Mouse (Mus musculus): Measurements from ENCODE around the gene Lhpp. TPM values are rescaled to one million over a fixed set of nuclear protein-coding genes. Genes with fewer than 3 reads are reported as not detected.

Gene Lhpp
- polyA plus RNA-seq, 1 experiment from 2014 or later = 46.9 TPM

DNA sequence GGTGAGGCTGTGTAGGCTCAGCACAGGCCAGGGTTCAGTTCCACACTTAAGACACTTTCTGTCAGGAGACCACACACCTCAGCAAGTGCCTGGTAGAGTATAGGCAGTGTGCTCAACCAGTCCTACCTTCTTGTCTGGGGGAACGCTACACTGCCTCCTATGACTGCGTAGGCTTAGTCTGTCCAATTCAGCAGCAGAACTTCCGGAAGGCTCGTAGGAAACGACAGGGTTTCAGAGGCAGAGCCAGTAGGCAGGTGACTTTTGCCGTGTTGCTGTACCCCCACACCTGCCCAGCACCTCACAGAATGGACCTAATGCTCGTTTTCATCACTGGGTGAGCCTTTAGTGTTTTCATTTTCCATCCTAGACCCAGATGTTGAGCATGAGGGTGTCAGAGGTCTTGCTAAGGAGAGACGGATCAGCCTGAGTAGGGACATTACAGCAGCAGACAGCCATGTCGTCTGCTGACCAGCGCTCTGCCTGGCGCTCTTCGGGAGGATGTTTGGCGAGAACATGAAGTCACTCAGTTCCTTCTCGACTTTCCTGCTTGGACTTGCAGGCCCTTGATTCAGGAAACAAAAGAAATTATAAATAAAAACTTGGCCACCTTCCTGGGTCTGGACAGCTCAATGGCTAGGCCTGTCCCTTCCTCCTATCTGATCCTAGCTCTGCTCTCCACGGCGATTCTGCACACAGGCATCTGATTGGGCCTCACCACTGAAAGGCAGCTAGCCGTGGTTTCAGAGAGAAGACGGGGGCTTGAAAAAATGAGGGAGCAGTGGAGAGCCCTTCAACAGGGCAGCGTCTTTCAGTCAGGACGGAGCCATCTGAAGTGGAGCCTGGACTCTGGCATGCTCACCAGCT, 59.8 kb downstream of the Lhpp start:
- no peak for ATAC-seq (ENCODE audit: low FRiP score)
- Histone ChIP-seq H3K27ac (replicated peaks) (no peak overlapping the region), H3K27me3 (replicated peaks) (no peaks in the 10 kb centered on the region), H3K4me1 (0 out of 2 replicates have a peak, but pooled peaks cover 3% of the 10 kb centered on the region), H3K9ac (replicated peaks) (no peak overlapping the region), H3K36me3 (no peaks in the 10 kb centered on the region), H3K9me3 (replicated peaks) (no peaks in the 10 kb centered on the region), H3K4me3 (replicated peaks) (no peak overlapping the region), H3K4me2 (no peak overlapping the region)
- 81% methylated on average over 20 of the region's 20 CpGs for WGBS

DNA sequence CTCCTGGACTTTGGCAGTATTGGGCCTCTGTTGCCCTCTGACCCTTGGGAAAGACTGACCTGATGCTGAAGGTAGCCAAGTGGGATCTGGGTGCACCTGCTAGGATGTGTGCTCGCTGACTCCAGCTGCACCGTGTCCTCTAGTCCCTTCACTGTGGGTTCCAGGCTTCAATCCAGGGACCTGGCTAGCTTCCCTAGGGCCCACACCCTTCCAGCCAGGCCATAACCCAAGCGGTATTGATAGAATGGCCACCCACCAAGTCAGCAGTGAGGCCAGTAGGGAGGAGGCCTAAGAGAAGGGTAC, 60.4 kb downstream of the Lhpp start:
- Histone ChIP-seq H3K27ac (replicated peaks) (no peak overlapping the region), H3K4me2 (no peak overlapping the region), H3K27me3 (replicated peaks) (no peaks in the 10 kb centered on the region), H3K9ac (replicated peaks) (no peak overlapping the region), H3K36me3 (no peaks in the 10 kb centered on the region), H3K9me3 (replicated peaks) (no peaks in the 10 kb centered on the region), H3K4me1 (no peaks in the 10 kb centered on the region), H3K4me3 (replicated peaks) (no peak overlapping the region)
- 94% methylated on average over 3 of the region's 3 CpGs for WGBS
- no peak for ATAC-seq (ENCODE audit: low FRiP score)

DNA sequence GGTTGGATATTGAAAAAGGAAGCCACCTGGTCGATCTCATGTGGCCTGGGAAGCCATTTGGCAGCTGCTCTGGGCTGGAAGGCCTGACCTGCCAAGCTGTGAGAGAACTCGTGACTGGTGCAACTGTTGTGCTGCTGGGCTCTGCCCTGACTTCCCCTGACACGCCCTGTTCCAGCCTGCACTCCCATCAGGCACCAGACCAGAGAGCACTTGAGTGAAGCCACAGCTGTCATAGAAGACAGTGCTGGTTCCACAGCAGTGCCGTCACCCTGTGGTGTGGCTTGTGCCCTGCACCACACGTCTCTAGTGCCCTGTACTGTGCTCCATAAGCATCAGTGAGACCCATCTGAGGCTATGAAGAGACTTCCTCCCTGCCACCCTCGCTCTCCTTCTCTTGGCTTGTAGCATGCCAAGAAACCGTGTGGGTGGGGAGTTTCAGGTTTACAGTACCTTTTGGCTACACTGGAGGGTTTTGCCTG, 62.1 kb downstream of the Lhpp start:
- Histone ChIP-seq H3K36me3 (no peaks in the 10 kb centered on the region), H3K27me3 (replicated peaks) (no peaks in the 10 kb centered on the region), H3K9me3 (replicated peaks) (no peaks in the 10 kb centered on the region), H3K9ac (replicated peaks) (no peak overlapping the region), H3K4me3 (replicated peaks) (no peak overlapping the region), H3K4me2 (no peak overlapping the region), H3K27ac (replicated peaks) (no peak overlapping the region), H3K4me1 (no peaks in the 10 kb centered on the region)
- WGBS = 82% methylated on average over 7 of the region's 7 CpGs
- no peak for ATAC-seq (ENCODE audit: low FRiP score)

DNA sequence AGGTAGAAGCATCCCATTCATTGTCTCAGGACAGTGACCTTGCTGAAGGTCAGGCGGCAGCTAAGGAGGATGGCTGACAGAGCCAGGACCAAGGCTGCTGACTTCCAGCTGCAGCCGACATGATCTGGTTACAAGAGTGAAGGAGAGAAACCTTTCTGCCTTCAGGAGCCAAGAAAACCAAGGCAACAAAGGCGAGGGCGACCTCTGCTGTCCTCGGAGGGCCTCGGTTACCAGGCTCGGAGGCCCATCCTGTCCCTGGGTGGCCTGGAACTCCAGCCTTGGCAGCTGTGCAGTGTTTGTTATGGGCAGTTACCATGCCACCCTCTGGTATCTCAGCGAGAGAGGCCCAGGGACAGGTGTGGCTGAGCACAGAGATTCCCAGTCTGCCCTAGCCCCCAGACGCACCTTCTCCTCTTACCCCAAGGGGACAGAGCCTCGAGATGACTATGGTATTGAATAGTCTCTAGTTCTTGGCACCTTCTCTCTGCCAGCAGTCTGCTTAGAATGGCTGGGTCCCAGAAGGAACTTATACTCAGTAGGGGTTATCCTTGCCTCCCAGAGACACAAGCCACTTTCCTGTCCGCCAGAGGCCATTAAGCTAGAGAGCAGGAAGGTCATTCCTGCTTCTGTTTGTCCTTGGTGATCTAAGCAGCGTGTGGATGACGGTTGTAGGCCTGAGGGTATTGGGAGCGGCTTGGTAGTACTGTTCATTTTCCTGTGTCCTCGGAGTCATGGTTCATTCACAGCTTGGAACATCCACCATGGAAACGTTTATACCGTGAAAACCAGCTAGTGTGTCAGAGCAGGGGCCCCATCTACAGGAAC, 63.7 kb downstream of the Lhpp start:
- H3K4me2 ChIP-seq = no peak overlapping the region
- H3K4me1 ChIP-seq = no peaks in the 10 kb centered on the region
- H3K36me3 ChIP-seq = no peaks in the 10 kb centered on the region
- 67% methylated on average over 17 of the region's 17 CpGs for WGBS
- no peaks in the 10 kb centered on the region for H3K27me3 ChIP-seq (replicated peaks)
- no peak overlapping the region for H3K9ac ChIP-seq (replicated peaks)
- H3K9me3 ChIP-seq (replicated peaks) = no peaks in the 10 kb centered on the region
- no peak for ATAC-seq (ENCODE audit: low FRiP score)
- H3K27ac ChIP-seq (replicated peaks) = no peak overlapping the region
- no peak overlapping the region for H3K4me3 ChIP-seq (replicated peaks)

DNA sequence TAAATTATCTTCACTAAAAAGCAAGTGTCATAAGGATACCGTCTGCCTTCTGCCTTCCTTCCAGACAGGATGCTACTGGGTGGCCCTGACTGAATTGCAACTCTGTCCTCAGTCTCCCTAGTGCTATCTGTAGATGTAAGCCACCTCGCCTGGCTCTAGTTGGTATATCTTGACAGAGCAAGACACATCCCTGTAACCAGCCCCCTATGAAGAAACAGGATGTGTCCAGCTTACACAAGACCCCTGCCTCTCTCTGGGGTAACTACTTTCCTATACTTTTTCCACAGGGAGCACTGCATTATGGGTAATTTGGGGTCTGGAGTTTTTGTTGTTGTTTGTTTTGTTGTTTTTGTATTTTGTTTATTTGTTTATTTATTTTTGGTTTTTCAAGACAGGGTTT, 65.5 kb downstream of the Lhpp start:
- Histone ChIP-seq H3K9ac (replicated peaks) (no peak overlapping the region), H3K27me3 (replicated peaks) (no peaks in the 10 kb centered on the region), H3K4me3 (replicated peaks) (no peak overlapping the region), H3K27ac (replicated peaks) (no peak overlapping the region), H3K4me1 (no peaks in the 10 kb centered on the region), H3K36me3 (no peaks in the 10 kb centered on the region), H3K4me2 (no peak overlapping the region), H3K9me3 (replicated peaks) (no peaks in the 10 kb centered on the region)
- WGBS = 93% methylated on average over 2 of the region's 2 CpGs
- ATAC-seq (ENCODE audit: low FRiP score) = no peak

DNA sequence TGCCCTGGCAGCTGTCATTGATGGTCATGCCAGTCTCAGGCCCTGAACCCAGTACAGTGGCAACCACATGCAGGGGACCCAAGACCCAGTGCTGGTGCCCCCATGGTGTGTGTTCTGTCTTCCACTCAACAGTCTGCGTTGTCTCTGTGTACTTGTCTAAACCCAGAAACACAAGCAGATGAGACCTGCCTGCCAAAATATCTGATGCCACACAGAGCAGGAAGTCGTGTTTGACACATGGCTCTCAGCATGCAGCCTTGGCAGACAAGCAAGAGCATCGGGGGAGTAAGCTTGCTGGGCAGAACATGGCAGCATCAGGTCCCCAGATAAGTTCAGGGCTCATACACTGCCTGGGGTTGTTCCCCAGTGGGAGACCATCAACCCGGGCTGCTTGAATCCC, 68.7 kb downstream of the Lhpp start:
- Histone ChIP-seq H3K4me1 (peaks cover 5% of the 10 kb centered on the region), H3K36me3 (no peaks in the 10 kb centered on the region), H3K4me2 (no peak overlapping the region), H3K4me3 (replicated peaks) (no peak overlapping the region), H3K27ac (replicated peaks) (no peak overlapping the region), H3K27me3 (replicated peaks) (no peaks in the 10 kb centered on the region), H3K9ac (replicated peaks) (no peak overlapping the region), H3K9me3 (replicated peaks) (no peaks in the 10 kb centered on the region)
- WGBS = 72% methylated on average over 4 of the region's 4 CpGs
- no peak for ATAC-seq (ENCODE audit: low FRiP score)

DNA sequence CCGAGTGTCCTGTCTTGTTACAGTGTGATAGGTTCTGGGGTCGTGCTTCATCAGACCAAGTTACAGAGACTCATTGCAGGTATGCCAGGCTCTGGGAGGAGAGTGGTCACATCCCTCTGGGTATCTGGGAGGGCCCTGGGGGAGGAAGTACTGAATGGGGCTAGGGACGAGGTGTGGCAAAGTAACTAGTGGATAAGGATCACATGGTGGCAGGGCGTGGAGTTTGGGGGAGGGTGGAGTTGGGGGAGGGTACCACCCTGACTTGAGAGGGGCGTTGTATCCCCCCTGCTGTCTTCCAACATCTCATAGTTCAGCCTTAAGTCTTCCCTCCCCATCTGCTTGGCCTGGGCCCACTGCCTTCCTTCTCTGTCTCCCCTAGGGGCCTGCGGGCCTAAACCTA, 69.1 kb downstream of the Lhpp start:
- no peak for ATAC-seq (ENCODE audit: low FRiP score)
- no peak overlapping the region for H3K4me3 ChIP-seq (replicated peaks)

DNA sequence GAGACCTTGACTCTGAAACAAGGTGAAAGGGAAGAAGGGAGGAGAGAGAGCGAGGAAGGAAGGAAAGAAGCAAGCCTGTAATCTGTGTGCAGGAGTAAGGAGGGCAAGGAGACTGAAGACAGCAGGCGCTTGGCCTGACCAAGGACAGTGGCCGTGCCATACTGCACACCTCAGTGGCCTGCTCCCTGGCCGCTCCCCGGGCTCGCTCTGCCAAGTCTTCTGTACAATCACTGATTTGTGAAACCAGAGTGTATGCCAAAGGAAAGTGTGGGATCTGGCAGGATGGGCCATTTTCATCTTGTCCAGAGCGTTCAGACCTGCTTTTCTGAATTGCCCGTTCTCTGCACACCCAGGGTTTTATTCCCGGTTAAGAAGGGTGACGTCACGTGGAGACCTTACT, 70.9 kb downstream of the Lhpp start:
- Histone ChIP-seq H3K4me3 (replicated peaks) (no peak overlapping the region), H3K4me2 (no peak overlapping the region), H3K27me3 (replicated peaks) (no peaks in the 10 kb centered on the region), H3K27ac (replicated peaks) (no peak overlapping the region), H3K36me3 (no peaks in the 10 kb centered on the region), H3K9ac (replicated peaks) (no peak overlapping the region), H3K9me3 (replicated peaks) (no peaks in the 10 kb centered on the region), H3K4me1 (peaks cover 5% of the 10 kb centered on the region)
- ATAC-seq (ENCODE audit: low FRiP score) = no peak
- WGBS = 85% methylated on average over 11 of the region's 11 CpGs

More for the DNA sequence above, 69.1 kb downstream of the Lhpp start:
- H3K9me3 ChIP-seq (replicated peaks) = no peaks in the 10 kb centered on the region
- no peak overlapping the region for H3K27ac ChIP-seq (replicated peaks)
- 89% methylated on average over 6 of the region's 6 CpGs for WGBS
- H3K4me2 ChIP-seq = no peak overlapping the region
- H3K9ac ChIP-seq (replicated peaks) = no peak overlapping the region
- no peaks in the 10 kb centered on the region for H3K27me3 ChIP-seq (replicated peaks)
- H3K36me3 ChIP-seq = no peaks in the 10 kb centered on the region
- peaks cover 5% of the 10 kb centered on the region for H3K4me1 ChIP-seq

DNA sequence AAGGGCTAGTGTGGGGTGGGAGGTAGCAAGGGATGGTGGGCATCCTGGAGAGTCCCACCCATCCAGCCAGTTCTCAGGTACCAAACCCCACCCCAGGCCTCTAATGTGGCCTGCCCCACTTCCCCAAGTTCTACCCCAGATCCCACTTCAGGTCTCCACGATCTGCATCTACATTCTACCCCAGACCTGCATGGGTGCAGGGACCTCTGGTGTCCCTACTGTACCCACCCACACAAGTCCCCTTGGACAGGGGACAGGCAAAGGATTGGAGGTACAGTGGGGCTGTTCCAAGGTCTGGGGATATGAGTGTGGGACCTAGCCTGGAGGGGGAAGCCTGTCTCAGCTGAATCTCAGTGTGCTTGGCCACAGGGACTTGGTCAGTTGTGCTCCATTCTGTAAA, 71.4 kb downstream of the Lhpp start:
- WGBS = 80% methylated on average over 1 of the region's 1 CpGs
- Histone ChIP-seq H3K4me3 (replicated peaks) (no peak overlapping the region), H3K9me3 (replicated peaks) (no peaks in the 10 kb centered on the region)

DNA sequence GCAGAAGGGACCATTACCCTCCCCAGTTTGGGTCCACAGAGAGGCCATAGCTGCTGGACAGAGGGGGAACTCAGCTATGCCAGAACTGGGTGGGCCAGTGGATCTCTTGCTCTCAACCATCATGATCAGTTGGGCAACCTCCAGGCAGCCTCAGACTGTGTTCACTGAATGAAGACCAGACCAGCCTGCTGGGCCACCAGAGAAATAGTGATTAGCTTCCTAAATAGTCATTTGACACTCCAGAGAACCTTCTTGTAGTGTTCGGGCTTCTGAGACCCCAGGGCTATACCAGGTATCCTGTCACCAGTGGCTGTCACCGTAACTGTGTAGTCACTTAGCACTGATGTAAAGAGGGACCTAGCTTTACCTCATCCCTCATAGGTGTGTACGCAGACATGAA, 71.9 kb downstream of the Lhpp start:
- Histone ChIP-seq H3K9me3 (replicated peaks) (no peaks in the 10 kb centered on the region), H3K4me1 (peaks cover 5% of the 10 kb centered on the region), H3K36me3 (no peaks in the 10 kb centered on the region), H3K4me2 (no peak overlapping the region), H3K27me3 (replicated peaks) (no peaks in the 10 kb centered on the region), H3K9ac (replicated peaks) (no peak overlapping the region), H3K27ac (replicated peaks) (no peak overlapping the region), H3K4me3 (replicated peaks) (no peak overlapping the region)
- 94% methylated on average over 3 of the region's 3 CpGs for WGBS
- ATAC-seq (ENCODE audit: low FRiP score) = no peak

More for the DNA sequence above, 71.4 kb downstream of the Lhpp start:
- Histone ChIP-seq H3K4me2 (no peak overlapping the region), H3K27ac (replicated peaks) (no peak overlapping the region), H3K9ac (replicated peaks) (no peak overlapping the region), H3K27me3 (replicated peaks) (no peaks in the 10 kb centered on the region), H3K36me3 (no peaks in the 10 kb centered on the region), H3K4me1 (peaks cover 5% of the 10 kb centered on the region)
- ATAC-seq (ENCODE audit: low FRiP score) = no peak

DNA sequence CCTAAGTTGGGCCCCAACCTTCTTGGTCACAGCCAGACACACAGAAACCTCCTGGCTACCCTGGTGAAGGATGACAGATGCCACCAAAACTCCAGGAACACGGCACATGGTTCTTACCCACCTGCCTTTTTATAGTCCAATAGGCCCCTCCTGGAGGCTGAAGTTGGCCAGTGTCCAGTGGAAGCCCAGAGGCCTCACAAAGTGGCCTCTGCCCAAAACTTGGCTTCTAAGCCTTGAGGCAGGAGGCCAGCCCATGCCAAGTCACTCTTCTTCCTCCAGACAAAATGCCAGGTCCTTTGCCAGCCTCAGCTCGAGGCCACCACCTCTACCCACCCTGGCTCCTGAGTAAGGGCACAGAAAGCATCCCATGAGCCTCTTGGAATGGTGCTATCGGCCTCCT, 72.5 kb downstream of the Lhpp start:
- 69% methylated on average over 3 of the region's 3 CpGs for WGBS

DNA sequence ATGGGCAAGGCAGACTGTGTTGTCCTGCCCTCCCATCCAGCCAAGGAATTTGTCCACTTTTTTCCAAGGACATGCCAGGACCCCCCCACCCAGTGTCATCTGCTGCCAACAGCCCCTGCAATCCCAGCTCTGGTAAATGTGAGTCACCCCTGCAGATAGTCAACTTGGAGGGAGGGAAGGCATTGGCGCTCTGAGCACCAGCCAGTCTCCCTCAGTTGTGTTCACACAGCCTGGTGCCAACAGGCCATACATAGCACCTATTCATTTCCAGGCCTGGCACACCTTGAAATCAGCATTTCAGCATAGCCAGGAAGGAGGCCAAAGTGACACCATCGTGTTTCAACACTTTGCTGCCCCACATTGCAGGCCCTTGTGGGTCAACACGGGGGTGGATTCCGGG, 73.5 kb downstream of the Lhpp start:
- H3K9me3 ChIP-seq (replicated peaks) = no peaks in the 10 kb centered on the region
- H3K27me3 ChIP-seq (replicated peaks) = no peaks in the 10 kb centered on the region
- no peak overlapping the region for H3K9ac ChIP-seq (replicated peaks)
- H3K4me1 ChIP-seq = peaks cover 15% of the 10 kb centered on the region
- no peak for ATAC-seq (ENCODE audit: low FRiP score)
- H3K4me3 ChIP-seq (replicated peaks) = no peak overlapping the region
- H3K27ac ChIP-seq (replicated peaks) = no peak overlapping the region
- H3K4me2 ChIP-seq = no peak overlapping the region
- WGBS = 90% methylated on average over 4 of the region's 4 CpGs
- no peaks in the 10 kb centered on the region for H3K36me3 ChIP-seq

More for the DNA sequence above, 72.5 kb downstream of the Lhpp start:
- Histone ChIP-seq H3K27ac (replicated peaks) (no peak overlapping the region), H3K4me2 (no peak overlapping the region), H3K4me3 (replicated peaks) (no peak overlapping the region), H3K9ac (replicated peaks) (no peak overlapping the region), H3K36me3 (no peaks in the 10 kb centered on the region), H3K27me3 (replicated peaks) (no peaks in the 10 kb centered on the region), H3K4me1 (peaks cover 7% of the 10 kb centered on the region), H3K9me3 (replicated peaks) (no peaks in the 10 kb centered on the region)
- no peak for ATAC-seq (ENCODE audit: low FRiP score)
